14 mouse cellular contexts compared by ENCODE assay signal in genomic region chr1:59579327-59579726, GRCm38 (mm10).
DNase-seq lines count a peak whose midpoint lies in the region; ATAC-seq and TF ChIP-seq lines count a peak whose summit lies in the region.
"Had no signal": no experiment of that assay in that cellular context is flagged by ENCODE, and none has a peak within 500 bp of the region (broad histone marks: within the 10 kb centered on the region; RNA-seq: fewer than 3 reads in every experiment).

No protein-coding gene starts in this region.

- TF ChIP-seq CTCF in kidney, postnatal 0 days (IDR thresholded peaks at IDR 0.05; ENCODE audit: low read depth): no peak
- no peak for TF ChIP-seq CTCF in lung, adult 2 months (IDR thresholded peaks at IDR 0.05; ENCODE audit: insufficient read depth, low read length)

- H3K4me3 ChIP-seq in kidney, postnatal 0 days (replicated peaks; ENCODE audit: low read depth, low read length): no peak overlapping the region
- H3K4me3 ChIP-seq in lung, adult 2 months (replicated peaks; ENCODE audit: extremely low read depth, low read depth, low read length): no peak overlapping the region
- no peak overlapping the region for H3K4me3 ChIP-seq in stomach, embryonic 16.5 days (replicated peaks; ENCODE audit: low read length)

- DNase-seq in adrenal gland, postnatal 14 days: peak; percentile 41
- no peak for DNase-seq in adrenal gland, adult 18-20 months (ENCODE audit: low spot score in 2 of 2)
- no peak for DNase-seq in kidney, postnatal 0 days (ENCODE audit: low spot score)
- DNase-seq in kidney, adult 18-20 months: no peak
- DNase-seq in lung, adult 2 months: peak; percentile 17
- no peak for DNase-seq in retina, embryonic 14.5 days (ENCODE audit: low spot score)
- DNase-seq: gastrocnemius, postnatal 25 days; heart, postnatal 10 days; kidney, postnatal 10 days; right cerebral cortex, postnatal 4 days had no signal

- H3K9ac ChIP-seq in kidney, postnatal 0 days (ENCODE audit: low read depth, low read length): no peak overlapping the region
- H3K9ac ChIP-seq in stomach, embryonic 16.5 days (ENCODE audit: low read length): 0 out of 2 replicates have a peak overlapping the region, but pooled peaks have one; percentile 25
- H3K9ac ChIP-seq: liver, embryonic 14.5 days had no signal

- H3K27me3 ChIP-seq in kidney, postnatal 0 days (ENCODE audit: insufficient read depth, low read length): no peaks in the 10 kb centered on the region
- no peaks in the 10 kb centered on the region for H3K27me3 ChIP-seq in stomach, embryonic 16.5 days (ENCODE audit: control insufficient read depth, insufficient read depth, low read length)

- peak overlapping the region; percentile 9; the same call in 1 of the 2 replicates for H3K4me2 ChIP-seq in kidney, postnatal 0 days (ENCODE audit: low read length)
- no peak overlapping the region for H3K4me2 ChIP-seq in stomach, embryonic 16.5 days (ENCODE audit: low read depth, low read length)

- WGBS in kidney, postnatal 0 days: 34% methylated on average over 5 of the region's 5 CpGs
- WGBS in lung, adult 2 months: 34% methylated on average over 5 of the region's 5 CpGs
- 31% methylated on average over 5 of the region's 5 CpGs for WGBS in stomach, embryonic 16.5 days

- H3K9me3 ChIP-seq in kidney, postnatal 0 days (replicated peaks; ENCODE audit: low read length): no peaks in the 10 kb centered on the region
- H3K9me3 ChIP-seq in stomach, embryonic 16.5 days (replicated peaks; ENCODE audit: control insufficient read depth, low read length): no peaks in the 10 kb centered on the region

- H3K36me3 ChIP-seq in kidney, postnatal 0 days (ENCODE audit: insufficient read depth, low read length): no peaks in the 10 kb centered on the region
- H3K36me3 ChIP-seq in stomach, embryonic 16.5 days (ENCODE audit: control insufficient read depth, insufficient read depth, low read length): no peaks in the 10 kb centered on the region

- H3K4me1 ChIP-seq in kidney, postnatal 0 days (replicated peaks; ENCODE audit: insufficient read depth, low read length): peaks cover 10% of the 10 kb centered on the region
- 0 out of 2 replicates have a peak, but pooled peaks cover 2% of the 10 kb centered on the region for H3K4me1 ChIP-seq in lung, adult 2 months (ENCODE audit: control insufficient read depth, insufficient read depth, low read length)
- peaks cover 15% of the 10 kb centered on the region for H3K4me1 ChIP-seq in stomach, embryonic 16.5 days (ENCODE audit: control insufficient read depth, insufficient read depth, low read length)

- ATAC-seq in kidney, postnatal 0 days (replicated peaks; ENCODE audit: low FRiP score, low read depth): no peak
- no peak for ATAC-seq in stomach, embryonic 16.5 days (ENCODE audit: insufficient read depth, low FRiP score)
- ATAC-seq in erythroblast, adult 5-6 weeks (replicated peaks; ENCODE audit: low FRiP score, poor library complexity, severe bottlenecking): no peak
- ATAC-seq: midbrain, embryonic 16.5 days had no signal

- H3K27ac ChIP-seq in kidney, postnatal 0 days: peak overlapping the region; percentile 72
- peak overlapping the region; percentile 51; the same call in 1 of the 2 replicates for H3K27ac ChIP-seq in stomach, embryonic 16.5 days (ENCODE audit: low read length)
- H3K27ac ChIP-seq: liver, embryonic 14.5 days had no signal

- no peak for TF ChIP-seq POLR2A in lung, adult 2 months (IDR thresholded peaks at IDR 0.05; ENCODE audit: borderline replicate concordance, extremely low read depth, low read depth, low read length)

Comparison
In these comparisons a context has a peak if more than half of its experiments do, and no peak if none do; other contexts are left out.
1. DNase-seq: peak in adrenal gland, postnatal 14 days (single experiment) and lung, adult 2 months (single experiment); none in adrenal gland, adult 18-20 months (0 of 2), kidney, postnatal 0 days (single experiment), kidney, adult 18-20 months (single experiment) and retina, embryonic 14.5 days (single experiment).